Mouse (Mus musculus): ENCODE data around the gene Mei1. TPM values are rescaled to one million over a fixed set of nuclear protein-coding genes. Genes with fewer than 3 reads are reported as not detected.

Gene Mei1
- polyA plus RNA-seq, 1 experiment: not detected

DNA sequence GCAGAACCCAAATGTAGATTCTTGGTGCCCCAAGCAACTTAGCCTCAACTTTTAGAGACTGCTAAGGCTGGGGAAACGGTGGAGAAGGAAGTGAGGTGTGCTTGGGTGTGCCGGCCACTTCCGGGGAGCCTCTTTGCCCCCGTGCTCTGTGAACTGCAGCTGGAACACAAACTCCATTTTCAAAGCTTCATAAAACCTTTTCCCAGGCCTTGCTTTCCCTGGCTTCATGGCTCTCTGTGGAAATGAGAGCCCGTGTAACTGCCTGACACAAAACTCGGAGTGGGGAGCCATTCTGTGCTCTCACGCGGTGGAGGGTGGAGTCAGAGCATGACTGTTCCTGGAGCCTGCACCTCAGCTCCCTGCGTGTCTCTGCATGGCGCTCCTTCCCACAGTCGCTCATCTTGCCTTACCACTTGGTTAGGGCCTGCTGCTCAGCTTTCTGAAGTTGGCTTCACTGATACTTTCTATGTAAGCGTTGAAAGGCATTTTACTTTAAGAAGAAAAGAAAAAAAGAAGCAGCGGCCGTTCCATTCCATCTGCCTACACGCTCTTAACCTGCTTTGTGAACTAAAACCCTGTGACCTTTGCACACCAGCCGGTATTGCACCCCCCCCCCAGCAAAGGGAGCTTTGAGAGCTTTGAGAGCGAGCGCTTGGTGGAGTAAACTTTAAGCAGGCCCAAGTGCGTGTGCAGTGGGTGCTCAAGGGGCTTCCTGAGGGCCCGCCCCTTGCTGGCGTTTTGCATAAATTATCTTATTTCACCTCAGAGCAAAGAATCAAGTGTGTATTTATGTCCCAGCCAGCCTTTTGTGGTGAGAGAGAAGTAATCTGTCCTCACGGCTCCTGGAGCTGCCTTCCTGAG, 96.7 kb downstream of the Mei1 start:
- Histone ChIP-seq H3K27ac (ENCODE audit: control insufficient read depth, insufficient read depth, low read depth, low read length, poor library complexity) (peak overlapping the region; percentile 71), H3K4me3 (replicated peaks; ENCODE audit: control insufficient read depth, low read depth, low read length) (peak overlapping the region; percentile 45), H3K4me1 (ENCODE audit: control insufficient read depth, insufficient read depth, low read length) (peaks cover 7% of the 10 kb centered on the region)
- TF ChIP-seq POLR2A (IDR thresholded peaks at IDR 0.05; ENCODE audit: borderline replicate concordance, control insufficient read depth, low read depth, low read length) (no peak; the same call in 1 of the 2 replicates), CTCF (IDR thresholded peaks at IDR 0.05; ENCODE audit: control insufficient read depth, insufficient read depth, low read length) (no peak)
- WGBS: 27% methylated on average over 22 of the region's 22 CpGs

GRCm38 (mm10) chr15:82167201-82168168, 97.7 kb downstream of the Mei1 start:
- peaks cover 7% of the 10 kb centered on the region for H3K4me1 ChIP-seq (ENCODE audit: control insufficient read depth, insufficient read depth, low read length)

DNA sequence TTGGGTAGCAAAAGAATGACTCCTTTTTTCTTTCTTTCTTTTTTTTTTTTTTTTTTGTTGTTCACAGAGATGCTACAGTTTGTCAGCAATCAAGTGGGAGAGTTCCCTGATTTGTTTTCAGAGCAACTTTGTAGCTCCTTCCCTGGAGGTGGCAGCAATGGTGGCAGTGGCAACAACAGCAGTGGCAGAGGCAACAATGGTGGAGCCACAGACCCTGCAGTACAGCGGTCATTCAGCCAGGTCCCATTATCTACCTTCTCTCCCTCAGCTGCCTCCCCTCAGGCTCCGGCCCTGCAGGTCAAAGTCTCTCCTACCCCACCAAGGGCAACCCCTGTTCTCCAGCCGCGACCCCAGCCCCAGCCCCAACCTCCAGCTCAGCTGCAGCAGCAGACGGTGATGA, 99.9 kb downstream of the Mei1 start:
- 92% methylated on average over 5 of the region's 5 CpGs for WGBS
- Histone ChIP-seq H3K27ac (ENCODE audit: control insufficient read depth, insufficient read depth, low read depth, low read length, poor library complexity) (no peak overlapping the region), H3K4me3 (replicated peaks; ENCODE audit: control insufficient read depth, low read depth, low read length) (no peak overlapping the region), H3K4me1 (ENCODE audit: control insufficient read depth, insufficient read depth, low read length) (peaks cover 3% of the 10 kb centered on the region; the same call in 1 of the 2 replicates)
- TF ChIP-seq POLR2A (IDR thresholded peaks at IDR 0.05; ENCODE audit: borderline replicate concordance, control insufficient read depth, low read depth, low read length) (no peak), CTCF (IDR thresholded peaks at IDR 0.05; ENCODE audit: control insufficient read depth, insufficient read depth, low read length) (no peak)

More at GRCm38 (mm10) chr15:82167201-82168168, 97.7 kb downstream of the Mei1 start:
- no peak overlapping the region for H3K4me3 ChIP-seq (replicated peaks; ENCODE audit: control insufficient read depth, low read depth, low read length)
- H3K27ac ChIP-seq (ENCODE audit: control insufficient read depth, insufficient read depth, low read depth, low read length, poor library complexity): peak overlapping the region; percentile 71; the same call in 1 of the 2 replicates
- WGBS: 75% methylated on average over 23 of the region's 23 CpGs
- TF ChIP-seq POLR2A (IDR thresholded peaks at IDR 0.05; ENCODE audit: borderline replicate concordance, control insufficient read depth, low read depth, low read length) (no peak), CTCF (IDR thresholded peaks at IDR 0.05; ENCODE audit: control insufficient read depth, insufficient read depth, low read length) (no peak)

- TF ChIP-seq POLR2A (IDR thresholded peaks at IDR 0.05; ENCODE audit: borderline replicate concordance, control insufficient read depth, low read depth, low read length) (no peak), CTCF (IDR thresholded peaks at IDR 0.05; ENCODE audit: control insufficient read depth, insufficient read depth, low read length) (no peak)
- H3K27ac ChIP-seq (ENCODE audit: control insufficient read depth, insufficient read depth, low read depth, low read length, poor library complexity): no peak overlapping the region
- WGBS: 95% methylated on average over 36 of the region's 36 CpGs
- peaks cover 1% of the 10 kb centered on the region; the same call in 1 of the 2 replicates for H3K4me1 ChIP-seq (ENCODE audit: control insufficient read depth, insufficient read depth, low read length)
- no peak overlapping the region for H3K4me3 ChIP-seq (replicated peaks; ENCODE audit: control insufficient read depth, low read depth, low read length)
These were observed 100.9 kb downstream of the Mei1 start for GRCm38 (mm10) chr15:82170437-82171377.

DNA sequence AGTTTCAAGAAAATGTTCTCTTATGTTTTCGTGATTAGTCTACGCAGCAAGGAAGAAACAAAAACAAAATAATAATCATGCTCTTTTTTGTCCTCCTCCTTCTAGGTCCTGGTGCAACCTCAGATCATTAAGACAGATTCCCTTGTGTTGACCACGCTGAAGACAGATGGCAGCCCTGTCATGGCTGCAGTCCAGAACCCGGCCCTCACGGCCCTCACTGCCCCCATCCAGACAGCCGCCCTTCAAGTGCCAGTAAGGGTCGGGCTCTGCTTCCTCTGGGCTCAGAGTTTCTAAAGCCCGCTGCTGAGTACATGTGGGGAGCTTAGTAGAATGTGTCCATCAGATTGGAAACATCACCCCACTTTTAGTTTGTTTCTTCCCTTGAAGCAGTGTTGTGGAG, 102.9 kb downstream of the Mei1 start:
- no peak for TF ChIP-seq POLR2A (IDR thresholded peaks at IDR 0.05; ENCODE audit: borderline replicate concordance, control insufficient read depth, low read depth, low read length)
- TF ChIP-seq CTCF (IDR thresholded peaks at IDR 0.05; ENCODE audit: control insufficient read depth, insufficient read depth, low read length): no peak
- no peak overlapping the region for H3K4me3 ChIP-seq (replicated peaks; ENCODE audit: control insufficient read depth, low read depth, low read length)
- no peaks in the 10 kb centered on the region for H3K4me1 ChIP-seq (ENCODE audit: control insufficient read depth, insufficient read depth, low read length)
- 79% methylated on average over 8 of the region's 8 CpGs for WGBS
- no peak overlapping the region for H3K27ac ChIP-seq (ENCODE audit: control insufficient read depth, insufficient read depth, low read depth, low read length, poor library complexity)

- no peaks in the 10 kb centered on the region for H3K4me1 ChIP-seq (ENCODE audit: control insufficient read depth, insufficient read depth, low read length)
- H3K27ac ChIP-seq (ENCODE audit: control insufficient read depth, insufficient read depth, low read depth, low read length, poor library complexity): no peak overlapping the region
- 91% methylated on average over 9 of the region's 9 CpGs for WGBS
- H3K4me3 ChIP-seq (replicated peaks; ENCODE audit: control insufficient read depth, low read depth, low read length): no peak overlapping the region
- TF ChIP-seq CTCF (IDR thresholded peaks at IDR 0.05; ENCODE audit: control insufficient read depth, insufficient read depth, low read length): no peak
- TF ChIP-seq POLR2A (IDR thresholded peaks at IDR 0.05; ENCODE audit: borderline replicate concordance, control insufficient read depth, low read depth, low read length): no peak
These were observed 105.3 kb downstream of the Mei1 start for GRCm38 (mm10) chr15:82175091-82175490.

Other genes starting within 250 kb of the Mei1 start
- gene Tob2, start 211.2 kb upstream of the Mei1 start, polyA plus RNA-seq (2011; ENCODE audit: insufficient read depth, insufficient read length, low replicate concordance, missing spikeins): 6.6 and 9.2 TPM in 2 replicates
- gene Phf5a, start 198.1 kb upstream of the Mei1 start, polyA plus RNA-seq (2011; ENCODE audit: insufficient read depth, insufficient read length, low replicate concordance, missing spikeins): 74.5 and 96.7 TPM in 2 replicates
- 41.0 and 71.1 TPM in 2 replicates for gene Aco2, start 197.7 kb upstream of the Mei1 start, polyA plus RNA-seq (2011; ENCODE audit: insufficient read depth, insufficient read length, low replicate concordance, missing spikeins)
- gene Polr3h, start 143.8 kb upstream of the Mei1 start, polyA plus RNA-seq (2011; ENCODE audit: insufficient read depth, insufficient read length, low replicate concordance, missing spikeins): 12.4 and 12.5 TPM in 2 replicates
- gene Csdc2, start 133.2 kb upstream of the Mei1 start, polyA plus RNA-seq (2011; ENCODE audit: insufficient read depth, insufficient read length, low replicate concordance, missing spikeins): 0.80 TPM in 1 of 2 replicates, not detected in the other
- gene Pmm1, start 109.1 kb upstream of the Mei1 start, polyA plus RNA-seq (2011; ENCODE audit: insufficient read depth, insufficient read length, low replicate concordance, missing spikeins): 23.1 and 51.8 TPM in 2 replicates
- gene 1700029P11Rik, start 89.5 kb upstream of the Mei1 start, polyA plus RNA-seq (2011; ENCODE audit: insufficient read depth, insufficient read length, low replicate concordance, missing spikeins): 3.0 TPM in 1 of 2 replicates, not detected in the other
- 60.8 and 96.2 TPM in 2 replicates for gene Xrcc6, start 82.2 kb upstream of the Mei1 start, polyA plus RNA-seq (2011; ENCODE audit: insufficient read depth, insufficient read length, low replicate concordance, missing spikeins)
- 12.5 and 22.7 TPM in 2 replicates for gene Desi1, start 36.1 kb upstream of the Mei1 start, polyA plus RNA-seq (2011; ENCODE audit: insufficient read depth, insufficient read length, low replicate concordance, missing spikeins)
- 119 and 144 TPM in 2 replicates for gene Snu13, start 22.4 kb upstream of the Mei1 start, polyA plus RNA-seq (2011; ENCODE audit: insufficient read depth, insufficient read length, low replicate concordance, missing spikeins)
- gene 4930407I10Rik, start 10.8 kb upstream of the Mei1 start, polyA plus RNA-seq (2011; ENCODE audit: insufficient read depth, insufficient read length, low replicate concordance, missing spikeins): not detected in 2 replicates
- 23.8 and 28.2 TPM in 2 replicates for gene Ccdc134, start 57.9 kb downstream of the Mei1 start, polyA plus RNA-seq (2011; ENCODE audit: insufficient read depth, insufficient read length, low replicate concordance, missing spikeins)
- 19.3 and 46.3 TPM in 2 replicates for gene Srebf2, start 77.2 kb downstream of the Mei1 start, polyA plus RNA-seq (2011; ENCODE audit: insufficient read depth, insufficient read length, low replicate concordance, missing spikeins)
- 0.77 and 1.9 TPM in 2 replicates for gene Shisa8, start 142.8 kb downstream of the Mei1 start, polyA plus RNA-seq (2011; ENCODE audit: insufficient read depth, insufficient read length, low replicate concordance, missing spikeins)
- 12.1 and 24.9 TPM in 2 replicates for gene Tnfrsf13c, start 154.4 kb downstream of the Mei1 start, polyA plus RNA-seq (2011; ENCODE audit: insufficient read depth, insufficient read length, low replicate concordance, missing spikeins)
- gene Cenpm, start 174.8 kb downstream of the Mei1 start, polyA plus RNA-seq (2011; ENCODE audit: insufficient read depth, insufficient read length, low replicate concordance, missing spikeins): 19.5 and 21.2 TPM in 2 replicates
- not detected in 2 replicates for gene 1500009C09Rik, start 182.4 kb downstream of the Mei1 start, polyA plus RNA-seq (2011; ENCODE audit: insufficient read depth, insufficient read length, low replicate concordance, missing spikeins)
- gene Sept3, start 204.9 kb downstream of the Mei1 start, polyA plus RNA-seq (2011; ENCODE audit: insufficient read depth, insufficient read length, low replicate concordance, missing spikeins): 2.0 TPM in 1 of 2 replicates, not detected in the other
- not detected in 2 replicates for gene Wbp2nl, start 229.0 kb downstream of the Mei1 start, polyA plus RNA-seq (2011; ENCODE audit: insufficient read depth, insufficient read length, low replicate concordance, missing spikeins)

All from bone marrow, adult 2 months (tissue).